Mouse (Mus musculus) layer of hippocampus, adult 9-10 months (tissue): ENCODE measurements at regions not wholly inside any gene's neighbourhood (a gene's known extent, or its start where the extent isn't known, plus 50 kb on each side); places are given as distances from the start of the nearest gene placed in this dataset.

Source experiments
- DNase-seq: peaks from one replicate; pipeline ENCODE4 v3.0.0; 2022; ENCODE audit warnings: low spot score

DNA sequence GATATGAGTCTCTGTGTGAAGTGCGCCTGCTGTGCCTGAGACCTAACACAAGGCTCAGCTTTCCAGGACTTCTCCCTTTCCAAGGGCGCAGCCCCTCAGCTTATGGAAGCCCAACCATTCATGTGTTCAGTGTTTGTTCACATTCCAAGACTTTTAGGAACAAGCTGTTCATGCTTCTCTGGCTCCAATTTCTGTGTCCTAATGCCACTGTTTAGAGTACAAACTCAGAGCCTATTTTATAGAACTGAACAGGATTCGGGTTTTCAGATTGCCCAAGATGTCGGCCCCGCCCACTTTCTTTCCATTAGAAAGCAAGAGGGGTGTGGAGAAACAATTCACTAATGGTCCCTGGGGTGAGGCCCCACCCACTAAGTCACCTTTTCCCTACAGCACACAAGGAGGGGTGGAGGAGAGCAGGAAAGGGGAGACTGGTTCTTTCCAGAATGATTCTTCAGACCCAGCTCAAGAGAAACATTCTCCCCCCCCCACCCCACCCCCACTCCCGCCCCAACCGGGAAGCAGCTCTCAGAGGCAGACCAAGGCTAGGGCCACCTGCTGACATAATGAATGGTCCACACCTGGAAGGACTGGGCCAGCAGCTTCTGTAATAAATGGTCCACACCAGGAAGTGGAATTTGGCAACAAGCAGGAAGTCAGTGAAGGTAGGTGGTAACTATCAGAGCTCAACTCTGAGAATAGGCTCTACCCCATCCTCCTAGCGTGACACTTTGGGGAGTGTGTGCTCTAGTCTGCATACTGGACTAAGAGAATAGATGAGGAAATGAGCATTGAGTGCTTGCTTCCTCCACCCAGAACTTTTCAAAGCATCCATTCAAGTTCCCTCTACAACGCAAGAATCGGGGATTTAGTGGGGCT, 120.2 kb upstream of the Zfp648 start:
- DNase-seq = no peak

- DNase-seq = no peak
Observed at GRCm38 (mm10) chr1:154086145-154086544, 114.8 kb upstream of the Zfp648 start.

DNA sequence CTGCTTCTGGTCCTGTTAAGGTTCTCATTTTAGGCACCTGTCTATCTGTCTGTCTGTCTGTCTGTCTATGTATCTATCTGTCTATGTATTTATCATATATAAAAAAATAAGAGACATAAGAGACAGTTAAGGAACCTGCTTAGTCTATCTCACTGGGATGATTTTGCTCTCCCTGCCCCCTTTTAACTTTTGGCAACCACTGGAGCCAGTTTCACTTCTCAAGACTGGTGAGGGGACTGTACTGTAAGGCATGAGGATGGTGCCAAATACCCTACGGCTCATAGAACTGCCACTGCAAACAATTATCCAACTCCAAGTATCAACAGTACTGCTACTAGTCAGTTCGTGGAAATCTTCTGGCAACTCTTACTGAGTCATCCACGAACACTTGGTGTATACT, 111.2 kb upstream of the Zfp648 start:
- no peak for DNase-seq

DNA sequence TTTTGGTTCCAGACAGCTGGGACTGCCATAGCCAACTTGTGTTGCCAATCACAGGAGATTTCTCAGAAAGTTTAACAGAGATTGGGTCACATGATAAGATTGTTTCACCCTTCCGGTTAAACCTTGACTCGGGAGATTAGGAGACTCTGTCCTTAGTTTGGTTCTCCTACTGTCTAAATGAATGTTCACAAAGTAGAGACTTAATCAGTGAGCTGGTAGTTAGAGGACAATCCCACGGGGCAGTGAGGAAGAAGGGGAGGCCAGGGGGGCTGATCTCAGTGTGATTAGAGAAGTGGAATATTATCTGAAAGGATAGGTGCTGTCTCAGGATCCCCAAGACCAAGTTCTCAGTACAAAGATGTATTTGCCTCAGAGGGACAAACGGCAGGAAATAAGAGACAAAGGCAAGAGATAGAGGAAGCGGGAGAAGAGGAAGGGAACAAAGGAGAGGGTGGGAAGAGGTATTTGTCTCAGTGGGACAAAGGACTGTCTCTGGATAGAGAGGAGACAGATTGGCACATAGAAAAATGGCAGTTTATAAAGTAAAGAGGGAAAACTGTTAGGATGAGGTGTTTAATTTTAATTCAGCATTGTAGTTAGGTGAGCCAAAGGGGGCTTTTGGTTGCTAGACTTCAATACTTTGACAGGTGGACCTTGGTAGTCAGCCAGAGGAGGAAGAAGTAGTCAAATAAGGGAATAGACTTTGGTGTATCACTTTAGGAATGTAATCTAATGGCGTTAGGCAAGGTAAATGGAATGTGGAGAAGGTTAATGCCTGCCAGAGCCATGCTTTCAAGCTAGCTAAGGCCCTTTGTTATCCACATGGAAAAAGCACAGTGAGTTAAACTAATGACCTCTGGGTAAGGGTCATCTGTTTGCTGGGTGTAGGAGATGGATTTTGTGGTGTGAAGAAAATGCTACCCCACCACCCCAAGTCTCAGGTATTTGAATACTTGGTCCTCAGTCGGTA, 110.2 kb upstream of the Zfp648 start:
- no peak for DNase-seq

GRCm38 (mm10) chr1:154093549-154093948, 107.4 kb upstream of the Zfp648 start:
- DNase-seq = no peak

DNA sequence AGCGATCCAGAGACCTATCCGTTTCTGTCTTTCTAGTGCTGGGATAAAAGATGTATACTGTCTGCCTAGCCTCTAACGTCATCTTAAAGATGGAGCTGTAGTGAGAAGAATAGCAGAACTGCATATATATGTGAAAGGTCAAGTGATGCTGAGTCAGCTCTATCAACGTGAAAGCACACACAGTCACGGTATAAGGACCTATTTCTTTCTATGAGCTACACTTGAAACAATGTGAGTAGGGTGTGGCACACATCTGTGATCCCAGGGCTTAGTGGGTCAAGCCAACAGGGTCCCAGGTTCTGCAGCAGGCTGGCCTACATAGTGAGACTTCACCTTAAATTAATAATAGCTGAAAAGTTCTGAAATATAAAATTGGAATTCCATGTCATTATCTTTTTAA, 106.6 kb upstream of the Zfp648 start:
- DNase-seq = no peak

GRCm38 (mm10) chr1:154096113-154096512, 104.9 kb upstream of the Zfp648 start:
- DNase-seq = no peak

- no peak for DNase-seq
Observed at GRCm38 (mm10) chr1:154096911-154097310, 104.1 kb upstream of the Zfp648 start.

GRCm38 (mm10) chr1:154097656-154098055, 103.3 kb upstream of the Zfp648 start:
- DNase-seq = no peak

DNA sequence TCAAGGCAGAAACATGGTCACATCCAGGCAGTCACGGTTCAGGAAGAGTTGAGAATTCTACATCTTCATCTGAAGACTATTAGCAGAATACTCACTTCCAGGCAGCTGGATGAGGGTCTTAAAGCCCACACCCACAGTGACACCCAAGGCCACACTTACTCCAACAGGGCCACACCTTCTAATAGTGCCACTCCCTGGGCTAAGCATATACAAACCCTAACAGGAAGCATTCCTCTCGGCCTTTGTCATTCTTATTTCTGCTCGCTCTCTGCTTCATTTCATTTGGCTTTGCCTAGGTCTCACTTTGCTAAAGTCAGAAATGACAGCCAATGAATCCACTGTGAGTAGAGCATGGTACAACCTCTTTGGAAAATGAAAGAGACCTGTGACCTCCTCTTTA, 100.4 kb upstream of the Zfp648 start:
- no peak for DNase-seq

DNA sequence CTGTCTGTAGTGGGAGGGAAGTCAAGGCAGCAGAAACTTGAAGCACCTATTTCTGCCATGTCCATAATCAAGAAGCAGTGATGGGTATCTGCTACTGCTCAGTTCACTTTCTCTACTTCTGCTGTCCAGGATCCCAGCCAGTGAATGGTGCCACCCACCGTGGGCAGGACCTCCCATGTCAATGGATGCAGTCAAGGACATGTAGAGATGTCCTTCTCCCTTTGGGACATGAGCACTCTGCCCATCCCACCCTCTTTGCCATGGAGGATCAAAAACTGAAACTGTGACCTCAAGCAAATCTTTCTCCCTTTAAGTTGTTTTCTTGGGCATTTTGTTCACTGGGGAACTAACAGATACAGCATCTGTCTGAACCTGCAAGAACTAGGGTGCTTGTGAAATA, 99.6 kb upstream of the Zfp648 start:
- no peak for DNase-seq

DNA sequence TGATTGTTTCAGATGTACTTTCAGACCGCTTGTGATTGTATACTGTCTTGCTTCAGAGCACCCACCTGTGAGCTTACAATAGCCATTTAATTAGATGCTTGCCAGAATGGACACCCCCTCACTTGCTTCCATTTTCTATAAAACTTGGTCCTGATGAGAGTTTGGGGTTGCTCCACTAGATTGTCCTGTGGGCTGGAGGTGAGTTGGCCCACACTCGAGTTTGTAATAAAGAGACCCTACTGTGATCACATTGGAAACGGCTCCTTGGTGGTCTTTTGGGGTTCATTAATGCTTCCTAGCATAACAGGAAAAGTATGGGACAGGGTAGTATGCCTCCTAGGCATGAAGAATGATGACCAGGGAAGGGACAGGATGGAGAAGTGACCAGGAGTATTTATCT, 98.8 kb upstream of the Zfp648 start:
- DNase-seq = no peak

DNA sequence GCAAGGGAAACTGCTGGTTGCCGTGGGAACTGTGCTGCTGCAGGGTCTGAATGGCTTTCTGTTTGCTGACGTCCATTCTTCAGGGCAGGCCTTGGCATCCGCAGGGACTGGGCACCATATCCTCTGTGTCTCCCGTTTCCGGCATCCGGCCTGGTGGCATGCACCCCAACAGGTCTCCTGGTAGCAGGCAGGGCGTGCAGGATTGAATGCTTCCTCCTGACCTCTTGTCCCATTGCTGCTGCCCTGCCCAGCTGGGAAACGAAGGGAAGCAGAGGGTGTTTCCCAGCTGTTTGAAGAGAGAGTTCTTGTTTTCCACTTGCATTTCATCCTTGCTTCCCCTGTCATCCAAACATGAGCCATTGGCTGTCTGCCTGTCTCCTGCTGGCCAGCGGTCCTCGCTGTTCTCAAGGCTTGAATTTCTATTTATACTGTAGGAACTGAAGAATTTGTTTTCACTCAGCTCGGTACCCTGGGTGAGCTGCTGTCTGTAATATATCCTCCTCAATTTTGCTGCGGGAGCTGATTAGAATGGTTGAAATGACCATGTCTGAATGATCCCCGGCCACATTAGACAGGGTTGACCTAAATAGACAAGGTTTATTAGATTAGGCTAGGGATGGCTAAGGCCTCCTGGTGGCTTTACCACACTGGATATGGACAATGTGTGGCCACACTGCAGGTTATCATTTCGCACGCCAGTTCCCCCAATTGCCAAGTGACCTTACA, 98.0 kb upstream of the Zfp648 start:
- peak; percentile 52 for DNase-seq

DNA sequence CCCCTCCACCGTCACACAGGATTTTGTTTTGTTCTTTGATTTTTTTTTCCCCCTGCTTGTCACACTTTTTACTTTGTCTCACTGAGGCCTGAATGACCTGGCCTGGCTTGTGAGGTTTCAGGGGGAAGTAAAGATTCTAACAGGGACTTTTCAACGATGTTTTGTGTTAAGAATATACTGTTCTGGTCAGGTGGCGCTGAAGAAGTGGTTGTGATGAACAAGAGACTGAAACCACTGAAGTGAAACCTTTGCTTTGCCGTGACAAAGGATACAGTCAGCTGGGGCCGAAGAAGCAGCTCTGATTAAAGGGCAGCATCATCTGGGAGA, 97.4 kb upstream of the Zfp648 start:
- no peak for DNase-seq

- no peak for DNase-seq
Observed at GRCm38 (mm10) chr1:154104006-154104600, 96.9 kb upstream of the Zfp648 start.

GRCm38 (mm10) chr1:154104779-154105178, 96.2 kb upstream of the Zfp648 start:
- DNase-seq = no peak

GRCm38 (mm10) chr1:154112500-154112899, 88.5 kb upstream of the Zfp648 start:
- no peak for DNase-seq

DNA sequence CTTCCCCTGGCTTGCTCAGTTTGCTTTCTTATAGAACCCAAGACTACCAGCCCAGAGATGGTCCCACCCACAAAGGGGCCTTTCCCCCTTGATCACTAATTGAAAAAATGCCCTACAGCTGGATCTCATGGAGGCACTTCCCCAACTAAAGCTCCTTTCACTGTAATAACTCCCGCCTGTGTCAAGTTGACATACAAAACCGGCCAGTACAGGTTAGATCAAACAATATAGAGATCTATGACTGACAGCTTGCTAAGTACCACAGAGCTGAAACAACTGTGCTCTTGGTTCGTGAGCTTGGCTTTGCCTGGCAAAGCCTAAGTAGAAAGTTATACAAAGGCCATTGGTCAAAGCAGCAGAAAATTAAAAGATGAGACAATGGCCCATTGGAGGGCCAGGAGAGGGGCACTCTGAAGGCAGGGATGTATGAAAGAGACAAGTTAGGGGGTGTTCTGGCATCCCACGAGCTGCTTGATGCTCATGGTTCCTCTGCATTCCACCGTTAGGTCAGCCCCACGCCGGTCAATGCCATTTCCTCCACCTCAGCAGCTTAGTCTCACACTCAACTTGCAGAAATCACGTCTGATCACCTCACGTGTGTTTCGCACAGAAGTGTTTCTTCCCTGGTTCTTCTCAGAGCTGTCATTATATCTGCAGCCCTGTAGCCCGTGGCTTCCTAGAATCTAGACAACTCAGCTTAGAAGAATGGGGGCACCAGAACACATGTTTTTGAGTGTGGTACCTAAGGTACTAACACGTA, 87.5 kb upstream of the Zfp648 start:
- DNase-seq = no peak

DNA sequence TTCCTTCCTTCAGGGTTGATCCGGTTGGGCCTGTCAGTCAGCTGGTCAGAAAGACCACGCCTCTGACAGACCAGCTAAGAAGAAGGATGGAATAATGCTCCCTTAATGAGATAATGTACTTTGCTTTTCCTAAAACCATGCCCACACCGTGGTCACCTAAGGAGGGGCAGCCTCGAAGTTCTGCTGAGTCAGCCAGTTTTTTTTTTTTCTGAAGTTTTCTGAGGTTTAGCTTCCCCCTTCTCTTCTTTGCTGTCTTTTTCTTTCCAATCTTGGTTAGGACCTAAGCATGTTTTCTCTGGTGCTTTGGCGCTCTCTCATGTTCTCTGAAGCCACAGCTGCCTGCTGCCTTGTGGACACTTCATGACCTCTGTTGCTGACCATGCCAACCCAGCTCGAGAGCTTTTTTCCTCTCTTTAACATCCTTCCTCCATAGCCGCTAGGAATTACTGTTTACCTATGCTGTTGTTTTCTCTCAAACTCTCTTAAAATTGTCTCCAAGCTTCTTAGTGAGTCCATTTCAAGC, 84.7 kb upstream of the Zfp648 start:
- no peak for DNase-seq

GRCm38 (mm10) chr1:154117346-154117687, 83.7 kb upstream of the Zfp648 start:
- no peak for DNase-seq

GRCm38 (mm10) chr1:154117688-154118373, 83.2 kb upstream of the Zfp648 start:
- DNase-seq = no peak
